Mouse (Mus musculus) MEL (cell line): ENCODE data around the gene Mybpc3.
A peak's percentile ranks its signal among the peaks of the same experiment; 100 is the strongest.

Experiments
- CTCF ChIP-seq, 3 experiments: IDR thresholded peaks in 2 of 3; conservative IDR thresholded peaks in 1 of 3; 2 replicates each; pipeline ENCODE4 v1.5.1; 2011 to 2012; ENCODE audit warnings: low read length in 3 of 3, low read depth in 2 of 3, mild to moderate bottlenecking in 2 of 3, improper control_type of control experiment in 1 of 3, inconsistent platforms in 1 of 3, mixed read lengths in 1 of 3, moderate library complexity in 1 of 3; ENCODE audit not compliant: control insufficient read depth in 1 of 3, insufficient read depth in 1 of 3, poor library complexity in 1 of 3, severe bottlenecking in 1 of 3
- NELFE ChIP-seq: IDR thresholded peaks from 2 replicates; pipeline ENCODE4 v1.6.1; 2011; ENCODE audit warnings: low read depth, low read length, improper control_type of control experiment
- POLR2A ChIP-seq, 2 experiments: IDR thresholded peaks; 2 replicates each; pipeline ENCODE4 v1.6.1; 2011 to 2012; ENCODE audit warnings: low read length in 2 of 2, mild to moderate bottlenecking in 2 of 2, control low read depth in 1 of 2, improper control_type of control experiment in 1 of 2, low read depth in 1 of 2, moderate library complexity in 1 of 2; ENCODE audit not compliant: control insufficient read depth in 1 of 2, insufficient read depth in 1 of 2, poor library complexity in 1 of 2
- POLR2AphosphoS2 ChIP-seq: IDR thresholded peaks from 2 replicates; pipeline ENCODE4 v1.6.1; 2011; ENCODE audit warnings: low read length, improper control_type of control experiment
- UBTF ChIP-seq: IDR thresholded peaks from 2 replicates; pipeline ENCODE4 v1.6.1; 2012; ENCODE audit warnings: low read depth, mild to moderate bottlenecking, inconsistent platforms, low read length, improper control_type of control experiment, moderate library complexity, borderline replicate concordance; ENCODE audit not compliant: insufficient read depth

GRCm38 (mm10) chr2:91071059-91071458 is 46.9 kb upstream of the Mybpc3 start:
- TF ChIP-seq UBTF, result no peak
- TF ChIP-seq CTCF (IDR thresholded peaks at IDR 0.05 in 2 of 3, conservative IDR thresholded peaks at IDR 0.05 in 1 of 3; ENCODE audit: control insufficient read depth in 1 of 3, insufficient read depth in 1 of 3, low read depth in 2 of 3, low read length in 3 of 3, poor library complexity in 1 of 3, severe bottlenecking in 1 of 3), result no peak
- TF ChIP-seq NELFE, result peak; percentile 2; the same call in 1 of the 2 replicates
- TF ChIP-seq POLR2A (IDR thresholded peaks at IDR 0.05; ENCODE audit: control insufficient read depth in 1 of 2, insufficient read depth in 1 of 2, low read depth in 1 of 2, low read length in 2 of 2, poor library complexity in 1 of 2), result no peak
- TF ChIP-seq POLR2AphosphoS2, result no peak
